ENCODE assay signal across 15 mouse cellular contexts in genomic region chr14:75516161-75516560, GRCm38 (mm10).
A peak's percentile ranks its signal among the peaks of the same experiment; 100 is the strongest.
DNase-seq lines count a peak whose midpoint lies in the region; ATAC-seq and TF ChIP-seq lines count a peak whose summit lies in the region.
"Had no signal": no experiment of that assay in that cellular context is flagged by ENCODE, and none has a peak within 500 bp of the region (broad histone marks: within the 10 kb centered on the region; RNA-seq: fewer than 3 reads in every experiment).

No protein-coding gene starts in this region.

- peaks cover 8% of the 10 kb centered on the region; the same call in 1 of the 2 replicates for H3K4me1 ChIP-seq in bone marrow, adult 2 months (ENCODE audit: control insufficient read depth, insufficient read depth, low read length)
- H3K4me1 ChIP-seq: embryonic facial prominence, embryonic 13.5 days; intestine, embryonic 15.5 days; limb, embryonic 15.5 days had no signal

- no peak overlapping the region for H3K4me3 ChIP-seq in bone marrow, adult 2 months (replicated peaks; ENCODE audit: control insufficient read depth, low read depth, low read length)
- H3K4me3 ChIP-seq: embryonic facial prominence, embryonic 13.5 days; heart, embryonic 13.5 days; intestine, embryonic 15.5 days; limb, embryonic 15.5 days had no signal

- ATAC-seq in hematopoietic stem cell, adult 5-6 weeks (replicated peaks in 1 of 2; ENCODE audit: insufficient read depth in 1 of 2, low FRiP score in 2 of 2, low TSS enrichment in 1 of 2, low read depth in 1 of 2, poor library complexity in 2 of 2, severe bottlenecking in 2 of 2): peak; percentile 86 to 94
- ATAC-seq: intestine, embryonic 15.5 days had no signal

- 7% methylated on average over 3 of the region's 3 CpGs for WGBS in bone marrow, adult 2 months

- TF ChIP-seq POLR2A in bone marrow, adult 2 months (IDR thresholded peaks at IDR 0.05; ENCODE audit: borderline replicate concordance, control insufficient read depth, low read depth, low read length): no peak

- no peak for TF ChIP-seq CTCF in bone marrow, adult 2 months (IDR thresholded peaks at IDR 0.05; ENCODE audit: control insufficient read depth, insufficient read depth, low read length)

- peak overlapping the region; percentile 9 for H3K27ac ChIP-seq in bone marrow, adult 2 months (ENCODE audit: control insufficient read depth, insufficient read depth, low read depth, low read length, poor library complexity)
- H3K27ac ChIP-seq: embryonic facial prominence, embryonic 13.5 days; heart, embryonic 13.5 days; intestine, embryonic 15.5 days; limb, embryonic 15.5 days; macrophage had no signal

- peak; percentile 49 for DNase-seq in thymus, postnatal 0 days (ENCODE audit: low spot score)
- no peak for DNase-seq in thymus, postnatal 36 days
- DNase-seq in natural killer cell, adult 2 months (ENCODE audit: low spot score in 2 of 2): peak; percentile 8 to 25
- DNase-seq in embryo, embryonic 10 days (ENCODE audit: low spot score): no peak
- DNase-seq in spleen, postnatal 14 days (ENCODE audit: low spot score in 2 of 2): no peak
- DNase-seq in layer of hippocampus, adult 9-11 months: no peak
- DNase-seq: lung, adult 18-20 months; right cerebral cortex, postnatal 14 days had no signal

Comparison
In these comparisons a context has a peak if more than half of its experiments do, and no peak if none do; other contexts are left out.
1. DNase-seq: peak in thymus, postnatal 0 days (single experiment) and natural killer cell, adult 2 months (2 of 2); none in thymus, postnatal 36 days (0 of 2), embryo, embryonic 10 days (single experiment), spleen, postnatal 14 days (0 of 2) and layer of hippocampus, adult 9-11 months (single experiment).